Mouse (Mus musculus) cerebral cortex, adult 2 months (tissue): ENCODE measurements around the gene Ppp5c.

Source experiments
- WGBS: fragments of 180-500 bp; shearing (Covaris S2); methylation state at CpG from one replicate; pipeline ENCODE4 v1.1.7; 2018; 5-methylcytosine and 5-hydroxymethylcytosine counted together

The Ppp5c gene

GRCm38 (mm10) chr7:16980348-16980747 is 47.4 kb downstream of the Ppp5c start:
- WGBS = 2% methylated on average over 12 of the region's 12 CpGs

- WGBS = 97% methylated on average over 3 of the region's 3 CpGs
These were observed 49.1 kb downstream of the Ppp5c start for GRCm38 (mm10) chr7:16978593-16978992.

GRCm38 (mm10) chr7:16978173-16978572 is 49.6 kb downstream of the Ppp5c start:
- 81% methylated on average over 6 of the region's 6 CpGs for WGBS

GRCm38 (mm10) chr7:16976298-16976697 is 51.4 kb downstream of the Ppp5c start:
- 85% methylated on average over 8 of the region's 8 CpGs for WGBS

GRCm38 (mm10) chr7:16974018-16974417 is 53.7 kb downstream of the Ppp5c start:
- 39% methylated on average over 6 of the region's 6 CpGs for WGBS

GRCm38 (mm10) chr7:16971160-16971559 is 56.6 kb downstream of the Ppp5c start:
- WGBS = 88% methylated on average over 3 of the region's 3 CpGs

- 92% methylated on average over 6 of the region's 6 CpGs for WGBS
These were observed 59.3 kb downstream of the Ppp5c start for GRCm38 (mm10) chr7:16968414-16968813.

- 82% methylated on average over 5 of the region's 5 CpGs for WGBS
These were observed 66.0 kb downstream of the Ppp5c start for GRCm38 (mm10) chr7:16961678-16962077.

GRCm38 (mm10) chr7:16959539-16960187 is 68.1 kb downstream of the Ppp5c start, which contains the start of gene Pnmal1:
Pnmal1 (plus strand) TSS chr7:16959679.
- 11% methylated on average over 17 of the region's 17 CpGs for WGBS

GRCm38 (mm10) chr7:16956410-16957265 is 71.1 kb downstream of the Ppp5c start:
- WGBS = 31% methylated on average over 15 of the region's 15 CpGs

- WGBS = 79% methylated on average over 4 of the region's 4 CpGs
These were observed 72.0 kb downstream of the Ppp5c start for GRCm38 (mm10) chr7:16955712-16956111.
